Mouse (Mus musculus) adrenal gland, postnatal 10 days (tissue): Measurements from ENCODE around the gene Spon1. TPM values are rescaled to one million over a fixed set of nuclear protein-coding genes. Genes with fewer than 3 reads are reported as not detected.

ENCODE experiments used
- DNase-seq: peaks from one replicate; pipeline ENCODE4 v3.0.0; 2021; ENCODE audit warnings: mixed read lengths
- long read RNA-seq, 2 experiments: library from polyadenylated mRNA; stranded (forward); transcript quantifications; one replicate each; pipeline ENCODE4 v2.0.0; 2021
- total RNA-seq, 2 experiments: library from RNA; stranded (reverse); gene quantifications; 2 replicates each; pipeline ENCODE4 v1.2.3; 2021

Spon1 gene
- total RNA-seq, result 10 to 100 TPM; 12.9 to 14.2 TPM
- long read RNA-seq, experiment 1, full-length matches to known transcripts, result 8 of 15 reads
- long read RNA-seq, experiment 1, partial matches to known transcripts, result 7 of 15 reads
- long read RNA-seq, experiment 1, other reads (novel, unspliced or antisense), result 0 of 15 reads
- long read RNA-seq, experiment 2, full-length matches to known transcripts, result 3 of 6 reads
- long read RNA-seq, experiment 2, partial matches to known transcripts, result 2 of 6 reads
- long read RNA-seq, experiment 2, other reads (novel, unspliced or antisense), result 1 of 6 reads

- DNase-seq, result peak; percentile 29
These were observed at the start of gene Spon1 for GRCm38 (mm10) chr7:113765667-113766497. Gene Spon1 (plus strand): TSS chr7:113765998.

GRCm38 (mm10) chr7:113721994-113722393 lies 43.8 kb upstream of the Spon1 start:
- DNase-seq, result no peak

GRCm38 (mm10) chr7:113723905-113724304 lies 41.9 kb upstream of the Spon1 start:
- no peak for DNase-seq

GRCm38 (mm10) chr7:113727999-113728713 lies 37.6 kb upstream of the Spon1 start:
- no peak for DNase-seq

- DNase-seq, result no peak
These were observed 36.9 kb upstream of the Spon1 start for GRCm38 (mm10) chr7:113728926-113729325.

GRCm38 (mm10) chr7:113730406-113731247 lies 35.2 kb upstream of the Spon1 start:
- DNase-seq, result no peak

- peak; percentile 15 for DNase-seq
These were observed 27.9 kb upstream of the Spon1 start for GRCm38 (mm10) chr7:113737790-113738362.

GRCm38 (mm10) chr7:113739181-113739580 lies 26.6 kb upstream of the Spon1 start:
- peak; percentile 14 for DNase-seq

- DNase-seq, result no peak
These were observed 23.2 kb upstream of the Spon1 start for GRCm38 (mm10) chr7:113742644-113743043.

- DNase-seq, result no peak
These were observed 21.8 kb upstream of the Spon1 start for GRCm38 (mm10) chr7:113743982-113744381.

GRCm38 (mm10) chr7:113756616-113757015 lies 9.2 kb upstream of the Spon1 start:
- DNase-seq, result no peak

GRCm38 (mm10) chr7:113759212-113759611 lies 6.6 kb upstream of the Spon1 start:
- DNase-seq, result peak; percentile 54

GRCm38 (mm10) chr7:113765133-113765532 lies 665 bp upstream of the Spon1 start:
- no peak for DNase-seq

GRCm38 (mm10) chr7:113766498-113766941 lies 722 bp downstream of the Spon1 start:
- peak; percentile 7 for DNase-seq

GRCm38 (mm10) chr7:113767546-113767945 lies 1.7 kb downstream of the Spon1 start:
- no peak for DNase-seq

GRCm38 (mm10) chr7:113768174-113768935 lies 2.6 kb downstream of the Spon1 start:
- no peak for DNase-seq

GRCm38 (mm10) chr7:113769281-113769680 lies 3.5 kb downstream of the Spon1 start:
- no peak for DNase-seq

GRCm38 (mm10) chr7:113772135-113772534 lies 6.3 kb downstream of the Spon1 start:
- peak; percentile 8 for DNase-seq

- no peak for DNase-seq
These were observed 7.6 kb downstream of the Spon1 start for GRCm38 (mm10) chr7:113773436-113773835.

- DNase-seq, result peak; percentile 78
These were observed 8.2 kb downstream of the Spon1 start for GRCm38 (mm10) chr7:113774039-113774438.

- DNase-seq, result peak; percentile 12
These were observed 9.1 kb downstream of the Spon1 start for GRCm38 (mm10) chr7:113774906-113775305.
